Mouse (Mus musculus): ENCODE results near the gene A4gnt. TPM values are rescaled to one million over a fixed set of nuclear protein-coding genes. Genes with fewer than 3 reads are reported as not detected.

Gene A4gnt
- polyA plus RNA-seq (2012; rRNA removed), result not detected in 2 replicates
- not detected in 2 replicates for polyA plus RNA-seq (2014; fragmentation: Nextera tagmentation; extraction: Ambion mirVana)

DNA sequence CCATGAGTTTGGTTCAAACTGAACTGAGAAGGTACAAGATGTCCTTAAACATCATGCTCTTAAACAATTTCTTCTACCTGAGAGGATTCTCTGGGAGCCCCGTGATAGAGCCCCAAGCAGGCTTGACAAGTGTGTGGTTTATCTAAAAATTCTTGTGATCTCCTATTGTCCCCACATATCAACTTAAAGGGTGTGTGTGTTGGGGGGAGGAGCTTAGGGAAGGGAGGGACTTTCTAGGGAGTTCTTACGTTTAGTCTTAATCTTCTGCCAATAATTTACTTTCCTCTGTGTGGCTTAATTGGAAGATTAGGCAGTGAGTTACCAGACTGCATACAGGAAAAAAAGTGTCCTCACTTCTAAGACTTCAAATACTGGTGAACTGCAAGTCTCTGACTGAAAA, at the start of gene A4gnt:
A4gnt (plus strand) TSS at position 301 of the 400 bp plus-strand sequence.
- DNase-seq (ENCODE audit: low spot score) (no peak), ATAC-seq (ENCODE audit: low FRiP score, low read depth) (no peak)
- no peaks in the 10 kb centered on the region for H3K4me1 ChIP-seq (ENCODE audit: control insufficient read depth, insufficient read depth, low read length)
- H3K4me2 ChIP-seq (replicated peaks; ENCODE audit: low read depth, low read length, severe bottlenecking), result no peak within 1 kb of the TSS
- H3K27ac ChIP-seq (replicated peaks; ENCODE audit: low read depth, low read length), result no peak within 1 kb of the TSS
- H3K27me3 ChIP-seq (ENCODE audit: control insufficient read depth, insufficient read depth, low read length), result no peaks in the 10 kb centered on the region
- no peak within 1 kb of the TSS for H3K4me3 ChIP-seq (replicated peaks; ENCODE audit: low read length)
- 49% methylated on average over 2 of the region's 2 CpGs for WGBS
- no peaks in the 10 kb centered on the region for H3K9me3 ChIP-seq (ENCODE audit: control insufficient read depth, low read length)
- H3K9ac ChIP-seq (ENCODE audit: low read depth, low read length, severe bottlenecking), result no peak within 1 kb of the TSS
- TF ChIP-seq POLR2A (IDR thresholded peaks at IDR 0.05; ENCODE audit: borderline replicate concordance, extremely low read depth, insufficient read depth, insufficient read length), result no peak
- no peaks in the 10 kb centered on the region for H3K36me3 ChIP-seq (ENCODE audit: control insufficient read depth, insufficient read depth, low read length)

DNA sequence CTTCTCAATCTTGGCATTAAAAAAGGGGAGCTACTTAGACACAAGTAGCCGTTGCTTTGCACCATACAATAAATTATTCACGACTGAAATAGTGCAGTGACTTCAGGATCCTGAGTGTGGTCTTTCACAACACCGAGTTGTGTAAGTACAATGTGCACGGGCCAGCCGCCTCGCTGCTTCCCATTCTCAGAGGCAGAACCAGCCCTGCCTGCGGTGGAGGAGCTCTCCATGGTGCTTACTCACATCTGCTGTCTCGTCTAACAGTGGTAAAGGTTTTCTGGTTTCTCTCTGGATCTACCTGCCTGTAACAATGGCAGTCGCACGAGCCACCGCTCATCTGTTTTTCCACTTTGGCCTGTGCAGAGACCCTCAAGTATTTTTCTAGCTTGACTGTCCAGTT, 48.6 kb upstream of the A4gnt start:
- H3K27ac ChIP-seq (replicated peaks; ENCODE audit: low read depth, low read length), result no peak overlapping the region
- no peak for ATAC-seq (ENCODE audit: low FRiP score, low read depth)
- peak; percentile 81 for DNase-seq (ENCODE audit: low spot score)
- no peaks in the 10 kb centered on the region for H3K27me3 ChIP-seq (ENCODE audit: control insufficient read depth, insufficient read depth, low read length)
- H3K9ac ChIP-seq (ENCODE audit: low read depth, low read length, severe bottlenecking), result no peak overlapping the region
- no peak for TF ChIP-seq POLR2A (IDR thresholded peaks at IDR 0.05; ENCODE audit: borderline replicate concordance, extremely low read depth, insufficient read depth, insufficient read length)
- no peak overlapping the region for H3K4me3 ChIP-seq (replicated peaks; ENCODE audit: low read length)
- WGBS, result 20% methylated on average over 11 of the region's 11 CpGs
- no peak overlapping the region for H3K4me2 ChIP-seq (replicated peaks; ENCODE audit: low read depth, low read length, severe bottlenecking)
- H3K36me3 ChIP-seq (ENCODE audit: control insufficient read depth, insufficient read depth, low read length), result no peaks in the 10 kb centered on the region
- H3K4me1 ChIP-seq (ENCODE audit: control insufficient read depth, insufficient read depth, low read length), result peaks cover 10% of the 10 kb centered on the region
- no peaks in the 10 kb centered on the region for H3K9me3 ChIP-seq (ENCODE audit: control insufficient read depth, low read length)

DNA sequence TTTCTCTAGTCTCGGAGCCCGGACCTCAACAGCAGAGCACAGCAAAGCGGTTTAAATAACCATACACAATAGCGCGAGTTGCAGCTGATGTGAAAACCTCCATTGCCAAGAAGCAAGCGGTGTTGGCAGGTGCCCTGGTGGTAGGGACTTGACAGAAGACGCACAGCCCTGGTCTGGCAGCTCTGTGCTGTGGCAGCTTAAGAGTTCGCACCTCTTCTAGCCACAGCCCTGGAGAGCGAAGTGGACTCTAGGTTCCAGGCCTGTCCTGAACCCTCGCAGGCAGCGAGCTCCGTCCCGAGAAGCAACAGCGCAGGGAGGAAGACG, 44.3 kb upstream of the A4gnt start:
- TF ChIP-seq POLR2A (IDR thresholded peaks at IDR 0.05; ENCODE audit: borderline replicate concordance, extremely low read depth, insufficient read depth, insufficient read length), result no peak
- Histone ChIP-seq H3K36me3 (ENCODE audit: control insufficient read depth, insufficient read depth, low read length) (no peaks in the 10 kb centered on the region), H3K27me3 (ENCODE audit: control insufficient read depth, insufficient read depth, low read length) (no peaks in the 10 kb centered on the region), H3K9me3 (ENCODE audit: control insufficient read depth, low read length) (no peaks in the 10 kb centered on the region), H3K4me3 (replicated peaks; ENCODE audit: low read length) (peak overlapping the region; percentile 83), H3K9ac (ENCODE audit: low read depth, low read length, severe bottlenecking) (peak overlapping the region; percentile 93), H3K4me1 (ENCODE audit: control insufficient read depth, insufficient read depth, low read length) (peaks cover 10% of the 10 kb centered on the region), H3K27ac (replicated peaks; ENCODE audit: low read depth, low read length) (peak overlapping the region; percentile 98; the same call in 1 of the 2 replicates), H3K4me2 (replicated peaks; ENCODE audit: low read depth, low read length, severe bottlenecking) (peak overlapping the region; percentile 85)
- 2% methylated on average over 15 of the region's 15 CpGs for WGBS
- no peak for DNase-seq (ENCODE audit: low spot score)
- 0 out of 2 replicates have a peak, but pooled peaks have one; percentile 1 for ATAC-seq (ENCODE audit: low FRiP score, low read depth)

DNA sequence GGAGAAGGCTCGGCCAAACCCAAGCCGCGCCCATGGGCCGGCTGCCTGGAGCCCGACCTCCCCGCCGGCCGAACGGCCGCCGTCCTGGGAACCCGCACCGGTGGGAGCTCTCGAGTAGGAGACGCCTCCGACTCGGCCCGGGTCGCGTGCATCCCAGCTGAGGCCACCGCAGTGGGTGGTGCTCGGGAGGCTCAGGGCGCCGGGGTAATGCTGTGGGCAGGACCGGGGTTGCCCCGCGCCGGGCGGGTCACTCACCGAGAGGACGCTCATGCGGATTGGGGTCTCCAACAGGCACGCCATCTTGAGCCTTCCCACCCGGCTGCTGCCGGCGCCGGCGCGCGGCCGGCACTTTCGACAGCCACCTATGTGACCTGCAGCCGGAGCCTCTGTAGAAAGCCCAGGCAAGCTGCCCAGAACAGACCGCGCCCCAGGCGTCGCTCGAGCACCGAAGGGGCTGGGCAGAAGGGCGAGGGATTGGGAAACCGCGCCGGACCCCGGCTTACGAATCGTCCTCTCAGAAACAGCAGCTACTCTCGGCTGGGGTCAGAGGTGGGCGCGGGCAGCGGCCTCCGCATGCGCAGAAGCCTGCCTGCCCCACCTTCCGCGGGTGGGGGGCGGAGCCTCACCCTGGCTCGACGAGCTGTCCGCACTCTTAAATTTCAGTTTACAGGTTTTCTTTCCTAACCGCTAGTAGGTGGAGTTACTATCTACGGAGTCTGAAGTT, 43.8 kb upstream of the A4gnt start, which contains the start of gene Armc8:
Armc8 (minus strand) TSS at position 553 of the 724 bp plus-strand sequence.
- Histone ChIP-seq H3K36me3 (ENCODE audit: control insufficient read depth, insufficient read depth, low read length) (no peaks in the 10 kb centered on the region), H3K9ac (ENCODE audit: low read depth, low read length, severe bottlenecking) (peak within 1 kb of the TSS; percentile 93), H3K4me1 (ENCODE audit: control insufficient read depth, insufficient read depth, low read length) (peaks cover 10% of the 10 kb centered on the region), H3K4me3 (replicated peaks; ENCODE audit: low read length) (peak within 1 kb of the TSS; percentile 83), H3K27ac (replicated peaks; ENCODE audit: low read depth, low read length) (peak within 1 kb of the TSS; percentile 98), H3K27me3 (ENCODE audit: control insufficient read depth, insufficient read depth, low read length) (no peaks in the 10 kb centered on the region), H3K4me2 (replicated peaks; ENCODE audit: low read depth, low read length, severe bottlenecking) (peak within 1 kb of the TSS; percentile 85), H3K9me3 (ENCODE audit: control insufficient read depth, low read length) (no peaks in the 10 kb centered on the region)
- ATAC-seq (ENCODE audit: low FRiP score, low read depth) (peak; percentile 96), DNase-seq (ENCODE audit: low spot score) (peak; percentile 89)
- 0 out of 2 replicates have a peak, but pooled peaks have one; percentile 48 for TF ChIP-seq POLR2A (IDR thresholded peaks at IDR 0.05; ENCODE audit: borderline replicate concordance, extremely low read depth, insufficient read depth, insufficient read length)
- WGBS, result under 1% methylated on average over 67 of the region's 70 CpGs

DNA sequence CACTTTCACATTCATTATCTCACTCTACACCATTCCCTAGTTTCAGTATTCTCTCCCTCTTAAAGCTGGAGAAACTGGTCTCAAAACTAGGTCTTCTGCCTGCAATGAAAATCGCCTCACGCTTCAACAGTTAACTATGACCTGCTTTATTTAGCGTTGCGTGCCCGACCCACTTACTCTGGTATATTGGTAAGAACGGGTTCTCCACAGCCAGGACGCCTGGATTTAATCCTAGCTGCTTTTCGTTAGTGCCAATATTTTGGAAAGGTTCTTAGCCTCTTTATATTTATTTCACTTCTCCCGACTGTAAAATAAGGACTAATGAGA, 43.3 kb upstream of the A4gnt start:
- peak overlapping the region; percentile 98 for H3K27ac ChIP-seq (replicated peaks; ENCODE audit: low read depth, low read length)
- H3K27me3 ChIP-seq (ENCODE audit: control insufficient read depth, insufficient read depth, low read length), result no peaks in the 10 kb centered on the region
- under 1% methylated on average over 9 of the region's 9 CpGs for WGBS
- peak; percentile 56; the same call in 1 of the 2 replicates for ATAC-seq (ENCODE audit: low FRiP score, low read depth)
- peak overlapping the region; percentile 83 for H3K4me3 ChIP-seq (replicated peaks; ENCODE audit: low read length)
- TF ChIP-seq POLR2A (IDR thresholded peaks at IDR 0.05; ENCODE audit: borderline replicate concordance, extremely low read depth, insufficient read depth, insufficient read length), result no peak
- H3K4me1 ChIP-seq (ENCODE audit: control insufficient read depth, insufficient read depth, low read length), result peaks cover 10% of the 10 kb centered on the region
- no peaks in the 10 kb centered on the region for H3K36me3 ChIP-seq (ENCODE audit: control insufficient read depth, insufficient read depth, low read length)
- H3K9ac ChIP-seq (ENCODE audit: low read depth, low read length, severe bottlenecking), result peak overlapping the region; percentile 93
- no peak for DNase-seq (ENCODE audit: low spot score)
- no peaks in the 10 kb centered on the region for H3K9me3 ChIP-seq (ENCODE audit: control insufficient read depth, low read length)
- peak overlapping the region; percentile 85 for H3K4me2 ChIP-seq (replicated peaks; ENCODE audit: low read depth, low read length, severe bottlenecking)

Data from limb, embryonic 14.5 days (tissue).